Mouse (Mus musculus) kidney, postnatal 36 days (tissue): ENCODE measurements at regions not wholly inside any gene's neighbourhood (a gene's known extent, or its start where the extent isn't known, plus 50 kb on each side); places are given as distances from the start of the nearest gene placed in this dataset.

Source experiments
- DNase-seq, 2 experiments: peaks; one replicate each; pipeline ENCODE4 v3.0.0; 2021 to 2022; ENCODE audit warnings: mixed read lengths in 2 of 2

- DNase-seq: no peak
Measured at GRCm38 (mm10) chr6:94813481-94814148, 113.7 kb upstream of the Lrig1 start.

- no peak for DNase-seq
Measured at GRCm38 (mm10) chr6:94811846-94812245, 111.9 kb upstream of the Lrig1 start.

GRCm38 (mm10) chr6:94807216-94807615 is 107.3 kb upstream of the Lrig1 start:
- no peak for DNase-seq

- DNase-seq: no peak
Measured at GRCm38 (mm10) chr6:94806481-94807160, 106.7 kb upstream of the Lrig1 start.

- no peak for DNase-seq
Measured at GRCm38 (mm10) chr6:94805685-94806084, 105.7 kb upstream of the Lrig1 start.

- no peak for DNase-seq
Measured at GRCm38 (mm10) chr6:94804284-94804815, 104.4 kb upstream of the Lrig1 start.

- no peak for DNase-seq
Measured at GRCm38 (mm10) chr6:94801039-94801438, 101.1 kb upstream of the Lrig1 start.

- no peak for DNase-seq
Measured at GRCm38 (mm10) chr6:94798545-94799211, 98.7 kb upstream of the Lrig1 start.

GRCm38 (mm10) chr6:94795442-94795841 is 95.5 kb upstream of the Lrig1 start:
- no peak for DNase-seq

GRCm38 (mm10) chr6:94793555-94793954 is 93.6 kb upstream of the Lrig1 start:
- DNase-seq: no peak

GRCm38 (mm10) chr6:94792312-94792711 is 92.4 kb upstream of the Lrig1 start:
- no peak for DNase-seq

- DNase-seq: peak; percentile 78 to 88
Measured at GRCm38 (mm10) chr6:94789308-94789763, 89.4 kb upstream of the Lrig1 start.

GRCm38 (mm10) chr6:94783471-94783870 is 83.5 kb upstream of the Lrig1 start:
- DNase-seq: peak; percentile 18 to 20

- peak in 1 of 2 experiments; percentile 2 for DNase-seq
Measured at GRCm38 (mm10) chr6:94780621-94781020, 80.7 kb upstream of the Lrig1 start.

- peak; percentile 57 to 81 for DNase-seq
Measured at GRCm38 (mm10) chr6:94779854-94780253, 79.9 kb upstream of the Lrig1 start.

GRCm38 (mm10) chr6:94779213-94779612 is 79.3 kb upstream of the Lrig1 start:
- DNase-seq: no peak

- DNase-seq: no peak
Measured at GRCm38 (mm10) chr6:94778797-94779196, 78.8 kb upstream of the Lrig1 start.

GRCm38 (mm10) chr6:94776585-94776984 is 76.6 kb upstream of the Lrig1 start:
- DNase-seq: no peak

- DNase-seq: no peak
Measured at GRCm38 (mm10) chr6:94774871-94775270, 74.9 kb upstream of the Lrig1 start.

GRCm38 (mm10) chr6:94773604-94774486 is 73.9 kb upstream of the Lrig1 start:
- no peak for DNase-seq

GRCm38 (mm10) chr6:94772868-94773603 is 73.1 kb upstream of the Lrig1 start:
- no peak for DNase-seq

- no peak for DNase-seq
Measured at GRCm38 (mm10) chr6:94772391-94772790, 72.4 kb upstream of the Lrig1 start.
